Mouse (Mus musculus) MEL (cell line): ENCODE measurements around the gene Sdad1. TPM values are rescaled to one million over a fixed set of nuclear protein-coding genes. Genes with fewer than 3 reads are reported as not detected.

Experiments
- DNase-seq: peaks from one replicate; pipeline ENCODE4 v3.0.0; 2011; ENCODE audit warnings: low read depth, low spot score
- H3K27ac ChIP-seq: 2 replicates; pipeline ENCODE4 v1.5.1; 2012; ENCODE audit warnings: low read depth, mild to moderate bottlenecking, control low read depth, low read length, moderate library complexity; ENCODE audit not compliant: control insufficient read depth
- H3K27me3 ChIP-seq, 2 experiments: fragments of 150-350 bp in 1 of 2; sonication (generic) in 1 of 2; 2 replicates each; pipeline ENCODE4 v1.6.1; 2012; ENCODE audit warnings: low read length in 2 of 2, mild to moderate bottlenecking in 2 of 2, improper control_type of control experiment in 1 of 2, moderate library complexity in 1 of 2; ENCODE audit not compliant: insufficient read depth in 2 of 2, control insufficient read depth in 1 of 2
- H3K36me3 ChIP-seq, 2 experiments: 2 replicates each; pipeline ENCODE4 v1.6.1; 2012 to 2014; ENCODE audit warnings: low read length in 2 of 2, improper control_type of control experiment in 1 of 2, inconsistent platforms in 1 of 2, mild to moderate bottlenecking in 1 of 2; ENCODE audit not compliant: insufficient read depth in 2 of 2, control insufficient read depth in 1 of 2
- H3K4me1 ChIP-seq, 2 experiments: fragments of 150-350 bp in 1 of 2; sonication (generic) in 1 of 2; 2 replicates each; pipeline ENCODE4 v1.6.1; 2012; ENCODE audit warnings: low read length in 2 of 2, improper control_type of control experiment in 1 of 2, mild to moderate bottlenecking in 1 of 2; ENCODE audit not compliant: insufficient read depth in 2 of 2, control insufficient read depth in 1 of 2
- H3K4me3 ChIP-seq, 2 experiments: fragments of 150-350 bp in 1 of 2; sonication (generic) in 1 of 2; 2 replicates each; pipeline ENCODE4 v1.5.1; 2012; ENCODE audit warnings: low read depth in 2 of 2, low read length in 2 of 2, mild to moderate bottlenecking in 2 of 2, moderate library complexity in 2 of 2, control low read depth in 1 of 2, improper control_type of control experiment in 1 of 2; ENCODE audit not compliant: control insufficient read depth in 1 of 2, insufficient read depth in 1 of 2
- H3K79me2 ChIP-seq: 2 replicates; pipeline ENCODE4 v1.6.1; 2012; ENCODE audit warnings: mild to moderate bottlenecking, low read length, moderate library complexity; ENCODE audit not compliant: control insufficient read depth, poor library complexity, insufficient read depth
- H3K9ac ChIP-seq: 2 replicates; pipeline ENCODE4 v1.6.1; 2012; ENCODE audit warnings: low read depth, mild to moderate bottlenecking, control low read depth, low read length, moderate library complexity; ENCODE audit not compliant: control insufficient read depth, poor library complexity, severe bottlenecking
- H3K9me3 ChIP-seq: fragments of 150-350 bp; sonication (generic); replicated peaks from 2 replicates; pipeline ENCODE4 v1.6.1; 2012; ENCODE audit warnings: mild to moderate bottlenecking, low read length, improper control_type of control experiment, moderate library complexity; ENCODE audit not compliant: insufficient read depth
- BHLHE40 ChIP-seq: IDR thresholded peaks from 2 replicates; pipeline ENCODE4 v1.6.1; 2012; ENCODE audit warnings: low read depth, mild to moderate bottlenecking, inconsistent platforms, low read length, improper control_type of control experiment, borderline replicate concordance
- CTCF ChIP-seq, 3 experiments: IDR thresholded peaks in 2 of 3; conservative IDR thresholded peaks in 1 of 3; 2 replicates each; pipeline ENCODE4 v1.5.1; 2011 to 2012; ENCODE audit warnings: low read length in 3 of 3, low read depth in 2 of 3, mild to moderate bottlenecking in 2 of 3, improper control_type of control experiment in 1 of 3, inconsistent platforms in 1 of 3, mixed read lengths in 1 of 3, moderate library complexity in 1 of 3; ENCODE audit not compliant: control insufficient read depth in 1 of 3, insufficient read depth in 1 of 3, poor library complexity in 1 of 3, severe bottlenecking in 1 of 3
- E2F4 ChIP-seq: IDR thresholded peaks from 2 replicates; pipeline ENCODE4 v1.6.1; 2011; ENCODE audit warnings: low read depth, low read length, improper control_type of control experiment, borderline replicate concordance
- ELF1 ChIP-seq: IDR thresholded peaks from 2 replicates; pipeline ENCODE4 v1.6.1; 2014; ENCODE audit warnings: low read depth, mild to moderate bottlenecking, inconsistent platforms, low read length, improper control_type of control experiment, moderate library complexity
- EP300 ChIP-seq, 2 experiments: IDR thresholded peaks; 2 replicates each; pipeline ENCODE4 v1.6.1; 2011; ENCODE audit warnings: improper control_type of control experiment in 2 of 2, low read length in 2 of 2, low read depth in 1 of 2, mild to moderate bottlenecking in 1 of 2
- ETS1 ChIP-seq: IDR thresholded peaks from 2 replicates; pipeline ENCODE4 v1.6.1; 2012; ENCODE audit warnings: low read depth, mild to moderate bottlenecking, inconsistent platforms, low read length, improper control_type of control experiment, moderate library complexity
- GABPA ChIP-seq: IDR thresholded peaks from 2 replicates; pipeline ENCODE4 v1.6.1; 2012; ENCODE audit warnings: low read depth, mild to moderate bottlenecking, inconsistent platforms, low read length, improper control_type of control experiment, moderate library complexity
- GATA1 ChIP-seq: IDR thresholded peaks from 2 replicates; pipeline ENCODE4 v1.6.1; 2011; ENCODE audit warnings: low read depth, low read length, improper control_type of control experiment
- HCFC1 ChIP-seq: IDR thresholded peaks from 2 replicates; pipeline ENCODE4 v1.6.1; 2012; ENCODE audit warnings: low read depth, mild to moderate bottlenecking, inconsistent platforms, low read length, improper control_type of control experiment, moderate library complexity
- KAT2A ChIP-seq: conservative IDR thresholded peaks from 2 replicates; pipeline ENCODE4 v1.6.1; 2012; ENCODE audit warnings: low read depth, low read length, improper control_type of control experiment, inconsistent platforms
- MAX ChIP-seq: IDR thresholded peaks from 2 replicates; pipeline ENCODE4 v1.6.1; 2011; ENCODE audit warnings: low read length, improper control_type of control experiment
- MAZ ChIP-seq: IDR thresholded peaks from 2 replicates; pipeline ENCODE4 v1.6.1; 2012; ENCODE audit warnings: low read depth, mild to moderate bottlenecking, inconsistent platforms, low read length, improper control_type of control experiment
- MXI1 ChIP-seq: IDR thresholded peaks from 2 replicates; pipeline ENCODE4 v1.6.1; 2011; ENCODE audit warnings: mild to moderate bottlenecking, low read depth, low read length, improper control_type of control experiment
- MYC ChIP-seq: IDR thresholded peaks from 2 replicates; pipeline ENCODE4 v1.6.1; 2011; ENCODE audit warnings: low read depth, mild to moderate bottlenecking, low read length, improper control_type of control experiment, moderate library complexity
- NELFE ChIP-seq: IDR thresholded peaks from 2 replicates; pipeline ENCODE4 v1.6.1; 2011; ENCODE audit warnings: low read depth, low read length, improper control_type of control experiment
- POLR2A ChIP-seq, 2 experiments: IDR thresholded peaks; 2 replicates each; pipeline ENCODE4 v1.6.1; 2011 to 2012; ENCODE audit warnings: low read length in 2 of 2, mild to moderate bottlenecking in 2 of 2, control low read depth in 1 of 2, improper control_type of control experiment in 1 of 2, low read depth in 1 of 2, moderate library complexity in 1 of 2; ENCODE audit not compliant: control insufficient read depth in 1 of 2, insufficient read depth in 1 of 2, poor library complexity in 1 of 2
- POLR2AphosphoS2 ChIP-seq: IDR thresholded peaks from 2 replicates; pipeline ENCODE4 v1.6.1; 2011; ENCODE audit warnings: low read length, improper control_type of control experiment
- RAD21 ChIP-seq: IDR thresholded peaks from 2 replicates; pipeline ENCODE4 v1.6.1; 2011; ENCODE audit warnings: mild to moderate bottlenecking, low read depth, low read length, improper control_type of control experiment
- SIN3A ChIP-seq: IDR thresholded peaks from 2 replicates; pipeline ENCODE4 v1.6.1; 2012; ENCODE audit warnings: low read length, improper control_type of control experiment, inconsistent platforms
- SMC3 ChIP-seq: IDR thresholded peaks from 2 replicates; pipeline ENCODE4 v1.6.1; 2011; ENCODE audit warnings: low read depth, low read length, improper control_type of control experiment
- TBP ChIP-seq: IDR thresholded peaks from 2 replicates; pipeline ENCODE4 v1.8.0; 2011; ENCODE audit warnings: low read depth, low read length, improper control_type of control experiment
- UBTF ChIP-seq: IDR thresholded peaks from 2 replicates; pipeline ENCODE4 v1.6.1; 2012; ENCODE audit warnings: low read depth, mild to moderate bottlenecking, inconsistent platforms, low read length, improper control_type of control experiment, moderate library complexity, borderline replicate concordance; ENCODE audit not compliant: insufficient read depth
- USF1 ChIP-seq: IDR thresholded peaks from 2 replicates; pipeline ENCODE4 v1.6.1; 2014; ENCODE audit warnings: low read depth, mild to moderate bottlenecking, inconsistent platforms, low read length, improper control_type of control experiment, moderate library complexity
- ZKSCAN1 ChIP-seq: IDR thresholded peaks from 2 replicates; pipeline ENCODE4 v1.6.1; 2012; ENCODE audit warnings: low read depth, mild to moderate bottlenecking, inconsistent platforms, low read length, improper control_type of control experiment, moderate library complexity
- ZMIZ1 ChIP-seq: IDR thresholded peaks from 2 replicates; pipeline ENCODE4 v1.6.1; 2012; ENCODE audit warnings: low read depth, mild to moderate bottlenecking, inconsistent platforms, low read length, improper control_type of control experiment, moderate library complexity
- polyA plus RNA-seq, 2 experiments: library from polyadenylated mRNA; stranded (reverse) in 1 of 2; unstranded in 1 of 2; fragments of >175 nt in 1 of 2; fragments of >200 nt in 1 of 2; gene quantifications; 2 replicates each; pipeline versions ENCODE4 v1.2.1 to v1.2.4; 2012; ENCODE audit warnings: low replicate concordance in 2 of 2, low read depth in 1 of 2; ENCODE audit not compliant: insufficient read length in 2 of 2, insufficient read depth in 1 of 2, missing spikeins in 1 of 2
- total RNA-seq: library from RNA; depleted of rRNA; stranded (reverse); fragments of 300-350 nt; gene quantifications from 2 replicates; pipeline ENCODE4 v1.2.3, GENCODE M21; 2012; rRNA removed

Gene Sdad1
- total RNA-seq (70.9 and 72.4 TPM in 2 replicates), polyA plus RNA-seq (10 to 100 TPM in 1 of 2 experiments, not detected in 1; 73.0 TPM)

DNA sequence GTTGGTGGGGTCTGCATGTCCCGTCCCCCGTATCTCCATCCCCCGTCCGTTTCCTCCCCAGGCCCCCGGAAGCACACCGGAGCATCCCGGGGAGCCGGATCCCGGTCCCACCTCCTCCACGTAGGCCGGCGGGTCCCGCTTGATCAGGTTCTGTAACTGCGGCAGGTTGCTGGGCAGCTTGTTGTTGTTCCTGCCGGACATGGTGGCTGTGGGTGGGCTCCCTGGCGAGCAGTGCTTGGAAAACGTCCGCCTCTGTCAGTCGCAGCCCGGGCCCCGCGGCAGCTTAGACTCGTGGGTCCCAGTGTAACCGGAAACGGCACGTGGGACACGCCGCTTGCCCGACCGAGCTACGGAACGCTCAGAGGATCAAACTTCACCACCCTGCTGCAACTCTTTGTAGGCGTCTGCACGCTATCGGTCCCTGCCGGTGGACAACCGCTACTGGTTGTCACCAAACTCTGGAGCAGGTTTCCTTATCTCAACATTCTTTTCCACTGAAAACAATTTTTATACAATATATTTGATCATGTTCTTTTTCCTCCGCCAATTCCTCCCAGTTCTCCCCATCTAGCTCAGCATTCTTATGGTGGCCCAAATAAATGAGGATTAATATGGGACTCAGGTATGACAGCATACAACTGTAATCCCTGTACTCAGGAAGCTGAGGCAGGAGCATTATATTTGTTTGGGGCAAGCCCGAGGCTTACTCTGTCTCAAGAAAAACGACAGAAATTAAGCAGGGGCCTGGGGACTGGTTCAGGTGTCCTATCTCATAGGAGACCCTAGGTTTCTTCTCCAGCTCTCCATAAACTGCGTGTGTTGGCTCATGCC, at the start of gene Sdad1:
Sdad1 (minus strand) TSS at position 799 of the 831 bp plus-strand sequence.
- peaks cover 33% of the 10 kb centered on the region for H3K79me2 ChIP-seq
- peaks cover 0 to 7% of the 10 kb centered on the region in 2 experiments; a peak in 2 of 4 replicates for H3K4me1 ChIP-seq
- TF ChIP-seq SMC3 (peak; percentile 59), POLR2A (IDR thresholded peaks at IDR 0.05; ENCODE audit: control insufficient read depth in 1 of 2, insufficient read depth in 1 of 2, low read depth in 1 of 2, low read length in 2 of 2, poor library complexity in 1 of 2) (peak; percentile 56 to 90; a peak in 2 of 4 replicates), TBP (peak; percentile 57), E2F4 (no peak), MAZ (no peak), MXI1 (peak; percentile 100), ZMIZ1 (no peak), MAX (peak; percentile 95), POLR2AphosphoS2 (peak; percentile 63; the same call in 1 of the 2 replicates), ELF1 (peak; percentile 82), USF1 (peak; percentile 86), HCFC1 (peak; percentile 90), ZKSCAN1 (no peak), GABPA (no peak), BHLHE40 (peak; percentile 96), RAD21 (peak; percentile 33), KAT2A (no peak; the same call in 1 of the 2 replicates), MYC (peak; percentile 97), UBTF (0 out of 2 replicates have a peak, but pooled peaks have one; percentile 28), GATA1 (peak; percentile 55), NELFE (peak; percentile 77), ETS1 (peak; percentile 18; the same call in 1 of the 2 replicates), EP300 (IDR thresholded peaks at IDR 0.05; ENCODE audit: low read depth in 1 of 2, low read length in 2 of 2) (no peak), SIN3A (peak; percentile 98), CTCF (IDR thresholded peaks at IDR 0.05 in 2 of 3, conservative IDR thresholded peaks at IDR 0.05 in 1 of 3; ENCODE audit: control insufficient read depth in 1 of 3, insufficient read depth in 1 of 3, low read depth in 2 of 3, low read length in 3 of 3, poor library complexity in 1 of 3, severe bottlenecking in 1 of 3) (peak; percentile 48 to 68 (median 56))
- peak; percentile 97 for DNase-seq
- H3K27me3 ChIP-seq: no peaks in the 10 kb centered on the region
- H3K27ac ChIP-seq: peak within 1 kb of the TSS; percentile 83
- peak within 1 kb of the TSS; percentile 92 to 100 for H3K4me3 ChIP-seq
- H3K36me3 ChIP-seq: peaks cover 0 to 8% of the 10 kb centered on the region in 2 experiments; a peak in 3 of 4 replicates
- H3K9ac ChIP-seq: peak within 1 kb of the TSS; percentile 100
- no peaks in the 10 kb centered on the region for H3K9me3 ChIP-seq
